Mouse (Mus musculus) colon, adult 2 months (tissue): ENCODE measurements around the gene Ercc6. TPM values are rescaled to one million over a fixed set of nuclear protein-coding genes. Genes with fewer than 3 reads are reported as not detected.

Experiments
- polyA plus RNA-seq: library from polyadenylated mRNA; depleted of rRNA; stranded (reverse); fragments of >200 nt; gene quantifications from 2 replicates; pipeline ENCODE4 v1.2.3, GENCODE M21; 2012; rRNA removed

Ercc6 gene
- 2.3 and 2.7 TPM in 2 replicates for polyA plus RNA-seq

GRCm38 (mm10) chr14:32513336-32514032, at the start of gene Ercc6:
TSS of gene Ercc6 (plus strand) at chr14:32513521.

GRCm38 (mm10) chr14:32464601-32465505, 48.5 kb upstream of the Ercc6 start, which contains the start of gene Slc18a3:
TSS of gene Slc18a3 (minus strand) at chr14:32464850.

GRCm38 (mm10) chr14:32465889-32466288, 47.4 kb upstream of the Ercc6 start, which contains the start of gene Chat:
TSS of gene Chat (minus strand) at chr14:32465989.

GRCm38 (mm10) chr14:32599290-32600041, 86.1 kb downstream of the Ercc6 start, which contains the start of gene Prrxl1:
TSS of gene Prrxl1 (plus strand) at chr14:32599407.

Other genes starting within 250 kb of the Ercc6 start
- 1.9 and 2.2 TPM in 2 replicates for gene Ogdhl, start 191.5 kb upstream of the Ercc6 start, polyA plus RNA-seq
- gene 1700024G13Rik, start 125.1 kb upstream of the Ercc6 start, polyA plus RNA-seq = not detected in 2 replicates
- 2.4 and 3.7 TPM in 2 replicates for gene Slc18a3, start 48.7 kb upstream of the Ercc6 start, polyA plus RNA-seq
- gene Chat, start 47.5 kb upstream of the Ercc6 start, polyA plus RNA-seq = 1.0 and 1.1 TPM in 2 replicates
- 0.06 TPM in 1 of 2 replicates, not detected in the other for gene Prrxl1, start 85.9 kb downstream of the Ercc6 start, polyA plus RNA-seq
- gene 3425401B19Rik, start 171.8 kb downstream of the Ercc6 start, polyA plus RNA-seq = 0.08 and 0.13 TPM in 2 replicates